Mouse (Mus musculus) hindbrain, embryonic 13.5 days (tissue): ENCODE data around the gene Rai1. TPM values are rescaled to one million over a fixed set of nuclear protein-coding genes. Genes with fewer than 3 reads are reported as not detected.

Experiments used
- ATAC-seq: fragments of 200-750 bp; cut with Nextera tagmentation; 2 replicates; pipeline ENCODE4 v1.8.0; 2017; ENCODE audit warnings: moderate TSS enrichment; ENCODE audit not compliant: low FRiP score
- H3K27ac ChIP-seq: fragments of 300-500 bp; sonication (generic); 2 replicates; pipeline ENCODE4 v1.5.1; 2015; ENCODE audit warnings: inconsistent platforms, mild to moderate bottlenecking, moderate library complexity
- H3K27me3 ChIP-seq: fragments of 300-500 bp; sonication (generic); 2 replicates; pipeline ENCODE4 v1.6.1; 2015; ENCODE audit warnings: mild to moderate bottlenecking, inconsistent platforms
- H3K36me3 ChIP-seq: fragments of 300-500 bp; sonication (generic); 2 replicates; pipeline ENCODE4 v1.6.1; 2015; ENCODE audit warnings: mild to moderate bottlenecking, inconsistent platforms
- H3K4me1 ChIP-seq: fragments of 300-500 bp; sonication (generic); replicated peaks from 2 replicates; pipeline ENCODE4 v1.6.1; 2015; ENCODE audit warnings: inconsistent platforms
- H3K4me2 ChIP-seq: fragments of 300-500 bp; sonication (generic); 2 replicates; pipeline ENCODE4 v1.6.1; 2015; ENCODE audit warnings: inconsistent platforms, mild to moderate bottlenecking, moderate library complexity
- H3K4me3 ChIP-seq: fragments of 300-500 bp; sonication (generic); 2 replicates; pipeline ENCODE4 v1.5.1; 2015; ENCODE audit warnings: mild to moderate bottlenecking, inconsistent platforms
- H3K9ac ChIP-seq: fragments of 300-500 bp; sonication (generic); 2 replicates; pipeline ENCODE4 v1.6.1; 2015; ENCODE audit warnings: mild to moderate bottlenecking, inconsistent platforms
- H3K9me3 ChIP-seq: fragments of 300-500 bp; sonication (generic); 2 replicates; pipeline ENCODE4 v1.6.1; 2016; ENCODE audit warnings: inconsistent platforms
- WGBS: fragments of 180-500 bp; shearing (Covaris S2); methylation state at CpG from one replicate; pipeline ENCODE4 v1.1.7; 2015; 5-methylcytosine and 5-hydroxymethylcytosine counted together
- microRNA-seq: library from miRNA; unstranded; fragments of <30 nt; microRNA quantifications from one replicate; pipeline ENCODE4, GENCODE M21; 2016
- polyA plus RNA-seq: library from polyadenylated mRNA; unstranded; fragments of >200 nt; fragmentation: Nextera tagmentation; extraction: Ambion mirVana; gene quantifications from 2 replicates; pipeline ENCODE4 v1.2.1, GENCODE M21; 2015

Gene Rai1
- polyA plus RNA-seq, 1 experiment from 2014 or later = 32.6 TPM

GRCm38 (mm10) chr11:60231951-60232350, 127.1 kb downstream of the Rai1 start:
- peaks cover 21% of the 10 kb centered on the region for H3K4me1 ChIP-seq
- H3K9ac ChIP-seq = no peak overlapping the region
- peaks cover 44% of the 10 kb centered on the region for H3K36me3 ChIP-seq
- no peaks in the 10 kb centered on the region for H3K9me3 ChIP-seq
- no peak overlapping the region for H3K4me3 ChIP-seq
- no peak overlapping the region for H3K4me2 ChIP-seq
- H3K27ac ChIP-seq = no peak overlapping the region; the same call in 1 of the 2 replicates
- ATAC-seq = no peak
- 36% methylated on average over 4 of the region's 4 CpGs for WGBS
- no peaks in the 10 kb centered on the region for H3K27me3 ChIP-seq

GRCm38 (mm10) chr11:60232441-60233058, 127.7 kb downstream of the Rai1 start:
- no peak for ATAC-seq
- Histone ChIP-seq H3K4me1 (peaks cover 21% of the 10 kb centered on the region), H3K4me3 (no peak overlapping the region), H3K27me3 (no peaks in the 10 kb centered on the region), H3K27ac (no peak overlapping the region), H3K9me3 (no peaks in the 10 kb centered on the region), H3K4me2 (no peak overlapping the region), H3K9ac (no peak overlapping the region), H3K36me3 (peaks cover 46% of the 10 kb centered on the region)
- WGBS = 78% methylated on average over 14 of the region's 14 CpGs

- Histone ChIP-seq H3K27ac (peak overlapping the region; percentile 53; the same call in 1 of the 2 replicates), H3K36me3 (peaks cover 51% of the 10 kb centered on the region), H3K4me2 (no peak overlapping the region), H3K4me1 (peaks cover 21% of the 10 kb centered on the region), H3K4me3 (no peak overlapping the region), H3K27me3 (no peaks in the 10 kb centered on the region), H3K9ac (peak overlapping the region; percentile 59), H3K9me3 (no peaks in the 10 kb centered on the region)
- 56% methylated on average over 8 of the region's 8 CpGs for WGBS
- no peak for ATAC-seq
These were observed 128.4 kb downstream of the Rai1 start for GRCm38 (mm10) chr11:60233235-60233634.

- H3K27me3 ChIP-seq = no peaks in the 10 kb centered on the region
- H3K9ac ChIP-seq = no peak overlapping the region
- no peak for ATAC-seq
- 83% methylated on average over 5 of the region's 5 CpGs for WGBS
- H3K9me3 ChIP-seq = no peaks in the 10 kb centered on the region
- peaks cover 49% of the 10 kb centered on the region for H3K36me3 ChIP-seq
- no peak overlapping the region for H3K4me2 ChIP-seq
- H3K27ac ChIP-seq = no peak overlapping the region
- no peak overlapping the region for H3K4me3 ChIP-seq
- peaks cover 21% of the 10 kb centered on the region for H3K4me1 ChIP-seq
These were observed 130.5 kb downstream of the Rai1 start for GRCm38 (mm10) chr11:60235351-60235750.

- H3K4me3 ChIP-seq = no peak overlapping the region
- WGBS = 87% methylated on average over 4 of the region's 4 CpGs
- H3K27ac ChIP-seq = no peak overlapping the region
- no peak overlapping the region for H3K4me2 ChIP-seq
- H3K27me3 ChIP-seq = no peaks in the 10 kb centered on the region
- no peaks in the 10 kb centered on the region for H3K9me3 ChIP-seq
- H3K9ac ChIP-seq = no peak overlapping the region
- ATAC-seq = no peak
- H3K4me1 ChIP-seq = no peaks in the 10 kb centered on the region
- H3K36me3 ChIP-seq = peaks cover 78% of the 10 kb centered on the region
These were observed 135.7 kb downstream of the Rai1 start for GRCm38 (mm10) chr11:60240509-60240908.

- no peak for ATAC-seq
- H3K9ac ChIP-seq = no peak overlapping the region
- no peak overlapping the region for H3K27ac ChIP-seq
- 77% methylated on average over 11 of the region's 11 CpGs for WGBS
- H3K27me3 ChIP-seq = no peaks in the 10 kb centered on the region
- no peak overlapping the region for H3K4me3 ChIP-seq
- no peak overlapping the region for H3K4me2 ChIP-seq
- H3K36me3 ChIP-seq = peaks cover 45% of the 10 kb centered on the region
- no peaks in the 10 kb centered on the region for H3K9me3 ChIP-seq
- peaks cover 14% of the 10 kb centered on the region for H3K4me1 ChIP-seq
These were observed 139.8 kb downstream of the Rai1 start for GRCm38 (mm10) chr11:60244503-60245143.

- no peak overlapping the region for H3K4me2 ChIP-seq
- no peaks in the 10 kb centered on the region for H3K27me3 ChIP-seq
- H3K36me3 ChIP-seq = peaks cover 40% of the 10 kb centered on the region
- H3K9me3 ChIP-seq = no peaks in the 10 kb centered on the region; the same call in 1 of the 2 replicates
- no peak overlapping the region for H3K27ac ChIP-seq
- H3K9ac ChIP-seq = no peak overlapping the region
- ATAC-seq = no peak
- peaks cover 14% of the 10 kb centered on the region for H3K4me1 ChIP-seq
- no peak overlapping the region for H3K4me3 ChIP-seq
These were observed 141.3 kb downstream of the Rai1 start for GRCm38 (mm10) chr11:60246077-60246476.

- Histone ChIP-seq H3K4me1 (peaks cover 14% of the 10 kb centered on the region), H3K36me3 (peaks cover 34% of the 10 kb centered on the region), H3K9ac (no peak overlapping the region), H3K9me3 (no peaks in the 10 kb centered on the region; the same call in 1 of the 2 replicates), H3K4me2 (no peak overlapping the region), H3K4me3 (no peak overlapping the region), H3K27me3 (no peaks in the 10 kb centered on the region), H3K27ac (peak overlapping the region; percentile 74)
- ATAC-seq = no peak
- 55% methylated on average over 5 of the region's 5 CpGs for WGBS
These were observed 143.1 kb downstream of the Rai1 start for GRCm38 (mm10) chr11:60247753-60248550.

Small RNAs within 50 kb of the gene (microRNA-seq; reads per million reads assigned to microRNA genes)
- gene Mir6921 (not detected), gene Mir6922 (0.70 reads per million)

Other genes starting within 250 kb of the Rai1 start
- 33.9 and 34.1 TPM in 2 replicates for gene Med9, start 156.8 kb upstream of the Rai1 start, polyA plus RNA-seq
- gene Rasd1, start 140.1 kb upstream of the Rai1 start, polyA plus RNA-seq = 0.93 and 1.2 TPM in 2 replicates
- 7.4 and 9.1 TPM in 2 replicates for gene Pemt, start 58.5 kb upstream of the Rai1 start, polyA plus RNA-seq
- gene Srebf1, start 117.6 kb downstream of the Rai1 start, polyA plus RNA-seq = 38.2 and 43.9 TPM in 2 replicates
- gene Tom1l2, start 247.9 kb downstream of the Rai1 start, polyA plus RNA-seq = 54.5 and 59.2 TPM in 2 replicates
- 6.3 and 7.9 TPM in 2 replicates for gene Drc3, start 248.3 kb downstream of the Rai1 start, polyA plus RNA-seq